Mouse (Mus musculus): ENCODE measurements around the gene Fndc3b. TPM values are rescaled to one million over a fixed set of nuclear protein-coding genes. Genes with fewer than 3 reads are reported as not detected.

Gene Fndc3b
- polyA plus RNA-seq, 1 experiment, result 7.1 TPM

DNA sequence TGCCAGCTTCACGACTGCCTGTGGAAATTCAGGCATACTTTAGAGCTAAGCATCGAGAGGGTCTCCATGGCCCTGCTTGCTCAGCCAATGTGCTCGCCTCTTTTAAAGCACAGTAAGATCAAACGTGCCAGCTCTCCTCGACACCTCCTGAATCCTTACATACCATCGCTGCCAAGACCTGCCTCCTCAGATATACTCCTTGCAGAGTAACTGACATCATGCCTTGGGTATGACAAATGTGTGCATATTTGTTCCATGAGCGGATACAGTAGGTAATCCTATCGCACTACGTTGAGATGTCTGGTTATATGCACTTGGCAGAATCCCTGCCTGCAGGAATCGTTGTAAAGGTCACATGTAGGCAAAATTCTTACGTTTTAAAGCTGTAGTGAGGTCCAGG lies 120.3 kb downstream of the Fndc3b start:
- H3K4me1 ChIP-seq (ENCODE audit: control insufficient read depth, insufficient read depth, low read length), result peaks cover 8% of the 10 kb centered on the region; the same call in 1 of the 2 replicates
- TF ChIP-seq POLR2A (IDR thresholded peaks at IDR 0.05; ENCODE audit: extremely low read depth, insufficient read depth, low read length) (no peak), CTCF (IDR thresholded peaks at IDR 0.05; ENCODE audit: extremely low read depth, insufficient read depth, low read length) (no peak)
- no peak overlapping the region for H3K27ac ChIP-seq (ENCODE audit: insufficient read depth, low read length)
- H3K4me3 ChIP-seq (ENCODE audit: insufficient read depth, low read length), result no peak overlapping the region

DNA sequence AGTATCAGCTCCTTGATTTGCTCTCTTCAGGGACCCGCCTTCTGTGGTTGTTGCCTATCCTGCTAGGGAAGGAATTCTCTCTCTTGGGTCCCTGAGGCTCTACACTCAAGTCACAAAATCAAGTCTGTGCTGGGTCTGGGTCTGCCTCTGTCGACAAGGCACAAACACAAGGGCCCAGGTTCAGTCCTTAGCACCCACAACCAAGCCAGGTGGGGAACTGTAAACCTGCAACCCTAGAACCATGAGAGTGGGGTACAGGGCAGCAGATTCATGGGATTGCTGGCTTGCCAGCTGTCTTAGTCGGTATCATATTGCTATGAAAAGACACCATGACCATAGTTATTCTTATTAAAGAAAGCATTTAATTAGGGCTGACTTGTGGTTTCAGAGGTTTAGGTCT lies 121.8 kb downstream of the Fndc3b start:
- Histone ChIP-seq H3K4me1 (ENCODE audit: control insufficient read depth, insufficient read depth, low read length) (peaks cover 8% of the 10 kb centered on the region; the same call in 1 of the 2 replicates), H3K27ac (ENCODE audit: insufficient read depth, low read length) (no peak overlapping the region), H3K4me3 (ENCODE audit: insufficient read depth, low read length) (no peak overlapping the region)
- TF ChIP-seq CTCF (IDR thresholded peaks at IDR 0.05; ENCODE audit: extremely low read depth, insufficient read depth, low read length), result no peak
- TF ChIP-seq POLR2A (IDR thresholded peaks at IDR 0.05; ENCODE audit: extremely low read depth, insufficient read depth, low read length), result no peak

DNA sequence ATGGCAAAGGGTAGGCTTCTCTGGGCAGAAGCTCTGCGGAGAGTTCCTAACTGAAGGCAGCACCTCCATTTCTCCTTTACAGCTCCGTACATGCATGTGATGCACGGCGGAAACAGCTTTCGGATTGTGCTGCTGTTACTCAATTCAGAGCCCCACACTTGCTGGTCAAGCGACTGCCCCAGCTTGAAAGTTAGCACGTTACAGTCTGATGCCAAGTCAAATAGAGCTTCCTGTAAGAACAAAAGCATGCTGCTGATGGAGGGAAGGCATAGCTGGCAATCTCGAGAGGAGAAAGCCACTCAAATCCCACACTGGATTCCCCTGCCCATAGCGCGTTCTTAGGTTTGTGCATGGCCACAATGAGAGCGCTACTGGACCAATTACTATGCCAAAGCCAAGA lies 122.5 kb downstream of the Fndc3b start:
- H3K4me1 ChIP-seq (ENCODE audit: control insufficient read depth, insufficient read depth, low read length), result peaks cover 8% of the 10 kb centered on the region; the same call in 1 of the 2 replicates
- no peak overlapping the region for H3K4me3 ChIP-seq (ENCODE audit: insufficient read depth, low read length)
- TF ChIP-seq CTCF (IDR thresholded peaks at IDR 0.05; ENCODE audit: extremely low read depth, insufficient read depth, low read length) (no peak), POLR2A (IDR thresholded peaks at IDR 0.05; ENCODE audit: extremely low read depth, insufficient read depth, low read length) (no peak)
- H3K27ac ChIP-seq (ENCODE audit: insufficient read depth, low read length), result no peak overlapping the region

DNA sequence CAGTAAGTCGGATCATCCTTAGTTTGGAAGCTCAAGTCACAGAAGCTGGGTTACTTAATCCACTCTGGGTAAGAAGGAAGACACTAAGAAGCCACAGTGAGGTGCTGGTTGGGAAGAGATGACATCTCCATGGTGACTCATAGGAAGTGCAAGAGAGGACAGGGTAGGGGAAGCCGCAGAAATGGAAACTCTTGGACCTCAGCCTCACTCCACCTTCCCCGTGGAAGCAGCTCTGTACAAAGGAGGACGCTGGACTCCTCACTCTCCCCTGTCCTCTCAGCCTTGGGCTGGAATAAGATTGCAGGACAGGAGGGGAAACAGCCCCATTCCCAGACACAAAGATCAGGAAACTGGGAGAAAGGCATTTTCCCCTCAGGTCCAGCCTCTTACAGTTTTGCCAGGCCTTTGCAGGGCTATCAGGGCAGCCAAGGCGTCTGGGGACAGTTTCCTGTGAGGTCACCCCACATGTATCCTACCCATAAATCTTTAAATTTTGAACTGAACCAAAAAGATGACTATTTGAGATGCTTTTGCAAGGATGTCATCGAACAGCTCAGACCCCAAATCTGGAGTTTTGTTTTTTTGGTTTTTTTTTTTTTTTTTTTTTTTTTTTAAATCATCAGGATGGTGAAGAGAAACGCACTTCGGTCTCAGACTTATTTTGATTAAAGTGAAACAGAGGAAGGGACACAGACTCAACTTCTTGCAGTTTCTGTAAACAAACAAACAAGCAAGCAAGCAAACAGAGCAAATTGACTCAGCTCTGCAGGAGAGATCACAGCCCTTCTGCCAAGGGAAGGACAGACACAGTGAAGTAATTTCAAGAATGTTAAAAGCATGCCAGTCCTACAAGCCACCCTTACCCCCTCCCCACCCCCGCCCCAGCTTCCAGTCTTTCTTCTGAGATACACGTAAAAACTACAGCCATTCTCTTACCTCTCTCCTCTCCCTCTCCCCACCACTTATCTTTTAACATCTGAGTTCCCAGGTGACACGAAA lies 126.2 kb downstream of the Fndc3b start:
- peaks cover 6% of the 10 kb centered on the region for H3K4me1 ChIP-seq (ENCODE audit: control insufficient read depth, insufficient read depth, low read length)
- H3K4me3 ChIP-seq (ENCODE audit: insufficient read depth, low read length), result no peak overlapping the region
- TF ChIP-seq POLR2A (IDR thresholded peaks at IDR 0.05; ENCODE audit: extremely low read depth, insufficient read depth, low read length), result no peak
- no peak for TF ChIP-seq CTCF (IDR thresholded peaks at IDR 0.05; ENCODE audit: extremely low read depth, insufficient read depth, low read length)
- no peak overlapping the region for H3K27ac ChIP-seq (ENCODE audit: insufficient read depth, low read length)

DNA sequence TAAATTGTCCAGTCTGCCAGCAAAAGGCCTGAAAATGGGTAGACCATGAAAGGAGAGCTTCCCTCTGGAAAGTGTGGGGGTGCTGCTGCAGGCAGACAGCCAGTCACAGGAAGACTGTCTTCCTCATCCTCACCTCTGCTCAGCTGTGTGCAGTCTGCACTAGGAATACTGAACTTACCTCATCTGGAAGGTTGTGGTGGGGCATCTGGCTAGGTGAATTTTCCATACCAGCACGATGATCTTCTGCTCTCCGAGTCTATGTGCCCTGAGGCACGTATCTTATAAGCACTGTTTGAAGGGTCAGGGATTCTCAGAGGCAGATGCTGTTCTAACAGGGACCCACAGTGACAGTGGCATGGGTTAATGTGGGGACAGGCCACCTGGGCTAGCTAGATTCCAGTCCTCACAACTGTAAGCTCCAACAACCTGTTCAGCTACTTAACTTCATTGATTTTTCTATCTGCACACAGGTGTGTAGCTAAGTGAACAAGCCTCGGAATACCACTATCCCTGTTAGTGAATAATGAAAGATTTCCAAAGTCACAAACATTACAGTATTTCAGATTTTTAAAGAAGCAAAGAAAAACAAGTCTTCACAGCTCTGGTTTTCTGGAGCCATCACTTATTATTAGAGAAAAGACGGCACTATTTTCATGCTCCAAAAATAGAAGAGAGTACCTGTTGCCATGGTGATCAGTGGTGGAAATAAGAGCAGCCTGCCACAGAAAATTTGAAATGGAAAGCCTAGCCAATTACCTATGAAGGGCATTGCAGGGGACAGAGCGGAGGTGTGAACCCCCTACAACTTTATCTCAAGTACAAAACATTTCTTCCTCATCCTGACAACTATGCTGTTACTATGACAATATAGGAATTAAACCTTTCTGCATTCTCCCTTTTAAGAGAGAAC lies 128.9 kb downstream of the Fndc3b start:
- no peak overlapping the region for H3K4me3 ChIP-seq (ENCODE audit: insufficient read depth, low read length)
- TF ChIP-seq POLR2A (IDR thresholded peaks at IDR 0.05; ENCODE audit: extremely low read depth, insufficient read depth, low read length) (no peak), CTCF (IDR thresholded peaks at IDR 0.05; ENCODE audit: extremely low read depth, insufficient read depth, low read length) (no peak)
- peaks cover 6% of the 10 kb centered on the region for H3K4me1 ChIP-seq (ENCODE audit: control insufficient read depth, insufficient read depth, low read length)
- H3K27ac ChIP-seq (ENCODE audit: insufficient read depth, low read length), result peak overlapping the region; percentile 35; the same call in 1 of the 2 replicates

DNA sequence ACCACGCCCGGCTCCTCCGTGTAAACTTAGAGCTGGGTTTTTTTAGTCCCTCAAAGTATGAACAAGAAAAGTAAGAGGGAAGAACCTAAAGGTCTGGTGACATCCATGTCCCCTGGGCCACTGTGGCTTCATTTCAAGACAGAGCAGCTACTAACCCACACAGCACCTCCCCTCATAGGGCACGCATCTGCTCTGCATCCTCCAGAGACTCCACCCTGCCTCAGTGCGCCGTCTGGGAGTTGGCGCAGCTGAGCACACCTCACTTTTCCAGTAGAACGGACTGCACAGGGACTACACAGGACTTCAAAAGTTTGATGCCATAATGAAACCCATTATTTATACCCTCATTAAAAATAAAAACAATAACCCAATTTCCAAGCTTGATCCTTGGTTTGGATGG lies 130.2 kb downstream of the Fndc3b start:
- peaks cover 6% of the 10 kb centered on the region for H3K4me1 ChIP-seq (ENCODE audit: control insufficient read depth, insufficient read depth, low read length)
- no peak overlapping the region for H3K4me3 ChIP-seq (ENCODE audit: insufficient read depth, low read length)
- TF ChIP-seq POLR2A (IDR thresholded peaks at IDR 0.05; ENCODE audit: extremely low read depth, insufficient read depth, low read length) (no peak), CTCF (IDR thresholded peaks at IDR 0.05; ENCODE audit: extremely low read depth, insufficient read depth, low read length) (no peak)
- H3K27ac ChIP-seq (ENCODE audit: insufficient read depth, low read length), result no peak overlapping the region

DNA sequence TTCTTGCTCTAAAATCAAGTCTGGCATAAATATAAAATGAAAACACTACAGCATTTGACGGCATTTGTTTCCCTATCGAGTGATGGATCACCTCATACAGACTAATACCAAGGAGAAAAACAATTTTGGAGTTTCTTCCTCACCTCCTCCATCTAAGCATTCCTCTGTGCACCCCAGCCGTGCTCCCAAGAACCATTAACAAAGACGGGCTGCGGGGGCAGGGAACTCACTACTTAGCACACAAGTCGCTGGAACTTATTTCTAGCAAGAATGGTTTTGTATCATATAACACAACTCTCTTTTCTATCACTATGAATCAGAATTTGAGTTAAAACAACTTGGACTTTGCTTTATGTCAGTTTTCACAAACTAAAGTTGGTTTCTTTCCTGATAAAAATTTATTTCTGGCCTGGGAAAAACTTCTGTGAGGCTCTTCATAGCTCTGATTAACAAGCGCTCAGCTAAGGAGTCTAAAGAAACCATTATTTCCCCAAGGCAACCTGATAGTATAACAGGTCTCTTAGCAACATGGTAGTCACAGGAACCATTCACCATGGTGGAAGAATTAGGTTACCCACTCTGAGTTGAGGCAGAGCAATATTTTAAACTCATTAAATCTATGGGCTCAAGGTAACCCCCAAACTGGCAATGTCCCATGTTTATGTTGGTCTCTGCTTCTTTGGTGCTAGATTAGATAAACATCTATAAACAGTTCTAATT lies 131.1 kb downstream of the Fndc3b start:
- TF ChIP-seq CTCF (IDR thresholded peaks at IDR 0.05; ENCODE audit: extremely low read depth, insufficient read depth, low read length), result no peak
- no peak for TF ChIP-seq POLR2A (IDR thresholded peaks at IDR 0.05; ENCODE audit: extremely low read depth, insufficient read depth, low read length)
- Histone ChIP-seq H3K4me3 (ENCODE audit: insufficient read depth, low read length) (no peak overlapping the region), H3K4me1 (ENCODE audit: control insufficient read depth, insufficient read depth, low read length) (peaks cover 6% of the 10 kb centered on the region), H3K27ac (ENCODE audit: insufficient read depth, low read length) (no peak overlapping the region)

DNA sequence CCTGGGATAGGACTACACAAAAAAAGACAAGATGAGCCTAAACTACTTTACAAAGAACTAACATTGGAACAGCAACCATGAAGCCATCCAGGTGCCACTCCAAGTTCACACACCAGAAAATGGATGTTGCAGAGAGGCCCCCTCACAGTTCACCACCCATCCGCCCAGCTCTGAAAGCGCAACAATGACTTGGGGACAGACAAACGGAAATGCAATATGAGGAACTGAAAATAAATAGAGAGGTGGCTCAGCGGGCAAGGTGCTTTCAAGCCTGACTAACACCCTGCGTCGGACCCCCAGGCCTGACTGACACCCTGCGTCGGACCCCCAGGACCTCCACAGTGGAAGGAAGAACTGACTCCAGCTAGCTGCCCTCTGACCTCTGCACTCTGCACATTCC lies 131.9 kb downstream of the Fndc3b start:
- TF ChIP-seq CTCF (IDR thresholded peaks at IDR 0.05; ENCODE audit: extremely low read depth, insufficient read depth, low read length), result no peak
- no peak for TF ChIP-seq POLR2A (IDR thresholded peaks at IDR 0.05; ENCODE audit: extremely low read depth, insufficient read depth, low read length)
- Histone ChIP-seq H3K27ac (ENCODE audit: insufficient read depth, low read length) (no peak overlapping the region), H3K4me1 (ENCODE audit: control insufficient read depth, insufficient read depth, low read length) (peaks cover 6% of the 10 kb centered on the region), H3K4me3 (ENCODE audit: insufficient read depth, low read length) (no peak overlapping the region)

Measured in cortical plate, adult 2 months (tissue).